Mouse (Mus musculus) limb, embryonic 15.5 days (tissue): ENCODE measurements around the gene Usp5. TPM values are rescaled to one million over a fixed set of nuclear protein-coding genes. Genes with fewer than 3 reads are reported as not detected.
"Not testable (repeated sequence)": the region's sequence is repeated elsewhere in the genome, so short reads cannot be mapped to it uniquely, and the experiment has no call there.

Experiments used
- ATAC-seq: fragments of 200-750 bp; cut with Nextera tagmentation; 2 replicates; pipeline ENCODE4 v1.8.0; 2017; ENCODE audit warnings: low read depth, moderate TSS enrichment; ENCODE audit not compliant: insufficient number of reproducible peaks, low FRiP score, low TSS enrichment
- H3K27ac ChIP-seq: fragments of 300-500 bp; sonication (generic); 2 replicates; pipeline ENCODE4 v1.5.1; 2015; ENCODE audit warnings: moderate library complexity, mild to moderate bottlenecking, inconsistent platforms
- H3K27me3 ChIP-seq: fragments of 300-500 bp; sonication (generic); 2 replicates; pipeline ENCODE4 v1.6.1; 2015; ENCODE audit warnings: inconsistent platforms
- H3K36me3 ChIP-seq: fragments of 300-500 bp; sonication (generic); 2 replicates; pipeline ENCODE4 v1.6.1; 2015; ENCODE audit warnings: inconsistent platforms
- H3K4me1 ChIP-seq: fragments of 300-500 bp; sonication (generic); 2 replicates; pipeline ENCODE4 v1.6.1; 2015; ENCODE audit warnings: inconsistent platforms
- H3K4me2 ChIP-seq: fragments of 300-500 bp; sonication (generic); 2 replicates; pipeline ENCODE4 v1.6.1; 2015; ENCODE audit warnings: mild to moderate bottlenecking, inconsistent platforms
- H3K4me3 ChIP-seq: fragments of 300-500 bp; sonication (generic); 2 replicates; pipeline ENCODE4 v1.5.1; 2015; ENCODE audit warnings: mild to moderate bottlenecking, inconsistent platforms
- H3K9ac ChIP-seq: fragments of 300-500 bp; sonication (generic); 2 replicates; pipeline ENCODE4 v1.6.1; 2015; ENCODE audit warnings: inconsistent platforms
- H3K9me3 ChIP-seq: fragments of 300-500 bp; sonication (generic); 2 replicates; pipeline ENCODE4 v1.6.1; 2016; ENCODE audit warnings: inconsistent platforms
- WGBS: fragments of 180-500 bp; shearing (Covaris S2); methylation state at CpG from one replicate; pipeline ENCODE4 v1.1.7; 2015; 5-methylcytosine and 5-hydroxymethylcytosine counted together
- polyA plus RNA-seq: library from polyadenylated mRNA; unstranded; fragments of >200 nt; fragmentation: Nextera tagmentation; extraction: Ambion mirVana; gene quantifications from 2 replicates; pipeline ENCODE4 v1.2.1, GENCODE M21; 2015

Gene Usp5
- polyA plus RNA-seq, 1 experiment from 2014 or later, result 136 TPM

DNA sequence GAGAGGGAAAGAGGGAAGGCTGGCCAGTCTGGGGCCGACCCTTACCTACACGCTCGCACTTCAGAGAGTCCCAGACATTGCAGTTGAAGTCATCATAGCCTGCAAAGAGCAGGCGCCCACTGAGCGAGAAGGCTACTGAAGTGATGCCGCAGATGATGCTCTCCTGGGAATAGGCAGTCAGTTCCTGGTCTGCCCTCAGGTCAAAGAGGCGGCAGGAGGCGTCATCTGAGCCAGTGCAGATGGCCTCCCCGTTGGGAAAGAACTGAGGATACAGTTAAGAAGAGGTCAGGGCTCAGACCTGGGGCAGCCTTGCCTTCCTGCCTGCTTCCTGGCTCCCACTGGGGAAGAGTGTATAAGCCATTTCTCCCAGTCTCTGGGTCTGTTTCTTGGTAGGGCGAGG, 6.2 kb upstream of the Usp5 start:
- Histone ChIP-seq H3K9me3 (no peaks in the 10 kb centered on the region), H3K4me3 (no peak overlapping the region), H3K4me2 (no peak overlapping the region), H3K27me3 (no peaks in the 10 kb centered on the region), H3K4me1 (peaks cover 38% of the 10 kb centered on the region), H3K36me3 (peaks cover 26% of the 10 kb centered on the region), H3K9ac (no peak overlapping the region; the same call in 1 of the 2 replicates), H3K27ac (no peak overlapping the region)
- ATAC-seq, result no peak
- 38% methylated on average over 10 of the region's 10 CpGs for WGBS

DNA sequence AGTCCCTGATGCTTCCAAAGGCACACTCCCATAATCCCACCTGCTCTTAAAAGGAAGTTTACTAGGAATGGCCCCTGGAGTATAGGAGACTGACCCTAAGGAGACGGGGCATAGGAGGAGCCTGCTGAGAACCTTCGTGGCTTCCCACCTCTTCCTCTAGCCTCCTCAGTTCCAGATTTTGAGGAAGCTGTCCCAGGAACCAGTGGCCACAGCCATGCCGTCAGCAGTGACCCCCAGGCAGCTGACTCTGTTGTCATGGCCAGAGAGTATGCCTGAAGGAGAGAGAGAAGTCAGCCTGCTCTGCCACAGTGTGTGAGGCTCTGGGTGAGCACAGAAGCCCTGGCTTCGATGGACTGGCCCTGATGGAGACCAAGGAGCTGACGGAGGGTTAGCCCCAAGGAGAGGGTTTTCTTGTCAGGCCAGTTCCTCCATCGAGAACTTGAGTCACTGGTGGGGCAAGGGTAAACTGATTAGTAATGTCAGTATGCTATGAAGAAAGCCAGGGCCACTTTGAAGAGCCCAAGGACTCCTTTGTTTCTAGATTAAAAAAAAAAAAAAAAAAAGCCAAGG, 5.3 kb upstream of the Usp5 start:
- H3K36me3 ChIP-seq, result peaks cover 26% of the 10 kb centered on the region
- no peak for ATAC-seq
- H3K4me1 ChIP-seq, result peaks cover 33% of the 10 kb centered on the region
- H3K4me2 ChIP-seq, result no peak overlapping the region
- 75% methylated on average over 6 of the region's 6 CpGs for whole genome bisulfite sequencing
- no peak overlapping the region for H3K9ac ChIP-seq
- no peaks in the 10 kb centered on the region for H3K9me3 ChIP-seq
- no peak overlapping the region for H3K27ac ChIP-seq
- no peak overlapping the region for H3K4me3 ChIP-seq
- H3K27me3 ChIP-seq, result no peaks in the 10 kb centered on the region

DNA sequence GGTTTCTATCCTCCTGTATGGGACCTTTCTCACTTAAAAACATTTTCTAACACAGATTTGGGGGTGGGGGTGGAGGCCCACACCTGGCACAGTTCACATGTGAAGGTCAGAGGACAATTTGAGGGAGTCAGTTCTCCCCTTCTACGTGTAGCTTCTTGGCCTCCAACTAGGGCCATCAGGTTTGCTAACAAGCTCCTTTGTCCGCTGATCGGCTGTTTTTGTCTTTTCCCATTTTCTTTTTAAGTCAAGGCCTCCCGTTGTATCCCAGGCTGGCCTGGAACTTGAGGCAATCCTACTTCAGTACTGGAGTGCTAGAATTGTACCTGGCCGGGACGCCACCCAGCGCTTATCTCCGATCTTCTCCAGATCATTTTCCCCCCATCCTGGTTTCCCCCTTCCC, 2.4 kb upstream of the Usp5 start:
- no peak for ATAC-seq
- no peaks in the 10 kb centered on the region for H3K27me3 ChIP-seq
- H3K27ac ChIP-seq, result no peak overlapping the region
- no peaks in the 10 kb centered on the region for H3K9me3 ChIP-seq
- peak overlapping the region; percentile 74; the same call in 1 of the 2 replicates for H3K4me3 ChIP-seq
- peaks cover 31% of the 10 kb centered on the region for H3K36me3 ChIP-seq
- WGBS, result 91% methylated on average over 8 of the region's 8 CpGs
- H3K4me2 ChIP-seq, result no peak overlapping the region
- peaks cover 42% of the 10 kb centered on the region for H3K4me1 ChIP-seq
- no peak overlapping the region for H3K9ac ChIP-seq

DNA sequence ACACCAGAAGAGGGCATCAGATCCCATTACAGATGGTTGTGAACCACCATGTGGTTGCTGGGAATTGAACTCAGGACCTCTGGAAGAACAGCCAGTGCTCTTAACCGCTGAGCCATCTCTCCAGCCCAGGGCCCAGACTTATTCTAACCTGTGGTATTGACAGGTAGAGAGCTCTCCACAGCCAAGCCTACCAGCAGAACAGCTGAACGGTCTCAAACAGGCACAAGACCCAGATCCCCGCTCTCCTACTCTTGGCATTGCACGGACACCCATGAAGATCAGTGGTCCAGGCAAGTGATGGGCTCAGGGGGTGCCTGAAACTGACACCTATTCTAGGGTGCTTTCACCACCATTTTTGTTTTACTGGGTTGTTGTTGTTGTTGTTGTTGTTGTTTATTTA, 1.9 kb upstream of the Usp5 start:
- not testable (repeated sequence) for H3K9ac ChIP-seq, ATAC-seq, H3K27ac ChIP-seq, H3K9me3 ChIP-seq, H3K27me3 ChIP-seq
- Histone ChIP-seq H3K36me3 (peaks cover 33% of the 10 kb centered on the region), H3K4me2 (peak overlapping the region; percentile 87), H3K4me3 (peak overlapping the region; percentile 74), H3K4me1 (peaks cover 38% of the 10 kb centered on the region)
- WGBS, result 93% methylated on average over 4 of the region's 4 CpGs

DNA sequence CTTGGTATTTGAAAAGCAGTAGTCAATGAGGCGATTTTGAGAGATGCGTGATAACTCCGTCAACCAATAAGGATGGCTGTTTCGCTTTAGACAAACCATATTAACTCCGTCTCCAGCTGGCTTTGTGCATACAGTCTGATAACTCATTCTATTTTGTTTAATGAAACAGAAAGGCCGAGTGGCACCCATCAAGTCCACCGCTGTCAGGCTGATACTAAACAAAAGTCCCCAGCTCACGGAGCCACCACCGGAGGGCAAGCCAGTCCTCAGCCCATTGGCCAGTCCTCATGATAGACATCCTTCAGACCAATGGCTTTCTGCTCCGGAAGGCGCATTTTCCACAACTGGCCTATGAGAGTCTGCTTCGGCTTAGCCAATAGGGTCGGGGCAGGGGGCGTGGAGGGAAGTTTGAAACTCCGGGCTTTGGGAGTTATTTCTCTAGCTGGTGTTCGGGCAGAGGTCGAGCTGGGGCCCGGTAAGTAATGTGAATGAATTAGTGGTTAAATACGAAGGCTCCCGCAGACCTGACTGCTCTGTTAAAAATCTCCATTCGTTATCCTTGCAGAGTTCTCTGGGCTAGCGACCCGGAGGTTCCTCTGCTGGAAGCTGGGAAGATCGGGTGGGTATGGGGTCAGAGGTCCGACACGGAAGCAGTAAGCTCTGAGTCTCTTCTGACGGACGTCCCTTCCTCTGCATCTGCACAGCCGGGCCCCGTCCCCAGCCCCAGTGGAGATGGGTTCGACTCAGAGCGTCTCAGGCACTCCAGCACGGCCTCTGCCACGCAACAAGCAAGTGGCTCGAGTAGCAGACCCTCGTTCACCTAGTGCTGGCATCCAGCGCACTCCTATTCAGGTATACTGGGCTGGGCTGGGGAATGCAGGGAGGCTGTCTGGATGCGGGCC, 766 bp upstream of the Usp5 start:
- H3K4me3 ChIP-seq, result peak overlapping the region; percentile 74
- peak; percentile 80 for ATAC-seq
- H3K27me3 ChIP-seq, result no peaks in the 10 kb centered on the region
- peaks cover 44% of the 10 kb centered on the region for H3K36me3 ChIP-seq
- peaks cover 30% of the 10 kb centered on the region for H3K4me1 ChIP-seq
- H3K9me3 ChIP-seq, result no peaks in the 10 kb centered on the region
- H3K4me2 ChIP-seq, result peak overlapping the region; percentile 87
- H3K9ac ChIP-seq, result peak overlapping the region; percentile 55
- H3K27ac ChIP-seq, result peak overlapping the region; percentile 93
- WGBS, result under 1% methylated on average over 38 of the region's 38 CpGs

DNA sequence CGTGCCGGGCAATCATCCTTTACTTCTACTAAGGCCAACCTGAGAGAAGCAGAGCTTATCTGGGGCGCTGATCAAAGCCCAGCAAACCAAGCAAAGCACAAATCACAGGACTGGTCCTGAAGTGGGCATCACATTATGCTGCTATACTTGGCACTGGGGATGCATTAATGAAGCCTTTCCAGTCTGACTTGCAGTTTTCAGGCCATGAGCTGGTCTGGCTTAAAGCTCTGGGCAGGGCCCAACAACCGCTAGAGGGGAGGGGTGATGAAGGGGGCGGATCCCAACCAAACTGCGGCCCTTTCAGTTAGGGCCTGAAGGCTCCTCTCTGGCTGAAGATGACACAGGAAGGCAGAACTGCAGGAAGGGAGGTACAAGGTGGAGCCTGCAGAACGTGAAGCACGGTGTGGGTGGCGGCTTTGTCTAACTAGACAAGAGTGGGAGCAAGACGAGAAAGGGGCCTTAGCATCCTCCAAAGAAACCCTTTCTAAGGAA, 1.1 kb downstream of the Usp5 start:
- Histone ChIP-seq H3K27me3 (no peaks in the 10 kb centered on the region), H3K4me3 (peak overlapping the region; percentile 74), H3K4me1 (peaks cover 30% of the 10 kb centered on the region), H3K27ac (peak overlapping the region; percentile 82), H3K9ac (peak overlapping the region; percentile 44), H3K9me3 (no peaks in the 10 kb centered on the region), H3K36me3 (peaks cover 50% of the 10 kb centered on the region), H3K4me2 (peak overlapping the region; percentile 84)
- 20% methylated on average over 10 of the region's 10 CpGs for WGBS
- ATAC-seq, result no peak

DNA sequence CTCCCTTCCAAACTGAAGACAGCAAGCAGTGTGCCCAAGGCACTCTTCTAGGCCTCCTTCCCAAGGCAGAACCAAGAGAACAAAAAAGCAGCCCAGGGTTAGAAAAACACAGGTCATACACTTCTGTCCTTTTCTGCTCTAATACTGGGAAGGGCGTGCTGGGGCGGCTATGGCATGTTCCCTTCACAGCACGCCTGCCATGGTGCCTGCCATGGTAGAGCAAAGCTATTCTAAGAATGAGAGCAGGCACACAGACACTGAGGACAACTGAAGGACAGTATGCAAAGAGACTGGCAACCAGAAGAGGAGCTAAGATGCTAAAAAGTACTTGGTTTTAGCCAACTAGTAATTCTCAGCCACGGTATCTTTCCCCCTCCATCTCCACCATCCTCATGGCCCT, 7.2 kb downstream of the Usp5 start:
- Histone ChIP-seq H3K36me3 (peaks cover 93% of the 10 kb centered on the region), H3K4me1 (no peaks in the 10 kb centered on the region), H3K9me3 (no peaks in the 10 kb centered on the region), H3K9ac (no peak overlapping the region), H3K4me2 (no peak overlapping the region), H3K27me3 (no peaks in the 10 kb centered on the region), H3K4me3 (no peak overlapping the region), H3K27ac (no peak overlapping the region)
- ATAC-seq, result no peak
- WGBS, result 96% methylated on average over 4 of the region's 4 CpGs

DNA sequence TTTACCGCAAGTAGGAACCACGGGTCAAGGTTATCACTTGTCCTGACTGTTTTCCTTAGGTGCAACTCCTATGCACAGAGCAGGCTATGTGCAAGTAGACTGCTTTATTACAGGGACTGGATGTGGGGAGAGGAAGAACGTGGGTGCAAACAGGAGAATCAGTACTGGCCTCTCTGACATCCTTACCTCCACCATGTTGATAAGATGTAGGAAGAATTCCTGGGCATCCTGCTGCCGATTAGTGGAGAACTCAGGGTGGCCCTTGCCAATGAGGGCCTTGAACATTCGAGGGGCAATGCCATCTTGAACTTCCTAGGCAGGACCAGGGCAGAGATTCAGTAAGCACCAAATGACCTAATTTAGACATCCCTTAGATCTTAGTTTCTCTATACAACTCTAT, 8.4 kb downstream of the Usp5 start:
- Histone ChIP-seq H3K4me1 (no peaks in the 10 kb centered on the region), H3K9ac (no peak overlapping the region), H3K9me3 (no peaks in the 10 kb centered on the region), H3K27me3 (no peaks in the 10 kb centered on the region), H3K4me2 (no peak overlapping the region), H3K36me3 (peaks cover 100% of the 10 kb centered on the region), H3K4me3 (no peak overlapping the region), H3K27ac (no peak overlapping the region)
- WGBS, result 90% methylated on average over 5 of the region's 5 CpGs
- no peak for ATAC-seq

DNA sequence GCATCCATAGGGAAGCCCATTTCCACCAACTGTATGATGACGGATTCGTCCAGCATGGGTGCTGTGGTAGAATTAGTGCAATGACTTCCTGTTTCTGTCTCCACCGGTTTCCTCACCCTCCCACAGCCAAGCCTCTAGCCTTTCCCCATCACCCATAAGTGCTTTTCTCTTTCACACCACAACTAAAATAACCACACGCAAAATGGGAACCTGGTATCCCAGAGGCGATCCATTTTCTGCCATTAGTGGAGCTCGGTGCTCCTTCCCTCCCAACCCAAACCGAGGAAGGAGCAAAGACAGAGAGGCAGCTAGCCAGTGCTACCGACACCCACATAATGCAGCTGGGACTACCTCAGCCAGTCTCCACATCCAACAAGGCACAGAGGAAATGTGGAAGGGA, 11.3 kb downstream of the Usp5 start:
- Histone ChIP-seq H3K27ac (no peak overlapping the region), H3K27me3 (no peaks in the 10 kb centered on the region), H3K9me3 (no peaks in the 10 kb centered on the region), H3K4me2 (no peak overlapping the region), H3K4me3 (no peak overlapping the region), H3K36me3 (peaks cover 79% of the 10 kb centered on the region), H3K9ac (no peak overlapping the region), H3K4me1 (peaks cover 14% of the 10 kb centered on the region)
- 89% methylated on average over 8 of the region's 8 CpGs for WGBS
- ATAC-seq, result no peak

DNA sequence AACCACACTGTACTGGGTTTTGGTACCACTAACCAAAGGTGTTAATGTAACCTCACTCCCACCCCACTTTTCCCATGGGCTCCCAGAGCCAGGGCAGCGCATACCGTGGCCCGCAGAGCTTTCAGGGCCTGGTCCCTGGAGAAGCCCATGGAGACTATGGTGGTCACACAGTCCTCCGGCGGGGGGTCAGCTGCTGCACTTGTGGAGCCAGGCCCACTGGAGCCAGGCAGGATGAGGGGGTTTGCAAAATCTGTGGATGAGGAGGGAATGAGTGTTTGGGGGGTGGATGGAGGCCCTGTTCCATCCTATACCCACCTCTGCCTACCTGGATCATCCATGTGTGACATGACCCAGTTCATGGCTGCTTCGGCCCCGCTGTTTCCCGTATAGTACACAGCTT, 11.7 kb downstream of the Usp5 start:
- H3K36me3 ChIP-seq, result peaks cover 77% of the 10 kb centered on the region
- no peaks in the 10 kb centered on the region for H3K9me3 ChIP-seq
- H3K4me3 ChIP-seq, result no peak overlapping the region
- H3K27ac ChIP-seq, result no peak overlapping the region
- 94% methylated on average over 8 of the region's 8 CpGs for WGBS
- H3K27me3 ChIP-seq, result no peaks in the 10 kb centered on the region
- H3K4me2 ChIP-seq, result no peak overlapping the region
- H3K9ac ChIP-seq, result no peak overlapping the region
- ATAC-seq, result no peak
- peaks cover 18% of the 10 kb centered on the region for H3K4me1 ChIP-seq

DNA sequence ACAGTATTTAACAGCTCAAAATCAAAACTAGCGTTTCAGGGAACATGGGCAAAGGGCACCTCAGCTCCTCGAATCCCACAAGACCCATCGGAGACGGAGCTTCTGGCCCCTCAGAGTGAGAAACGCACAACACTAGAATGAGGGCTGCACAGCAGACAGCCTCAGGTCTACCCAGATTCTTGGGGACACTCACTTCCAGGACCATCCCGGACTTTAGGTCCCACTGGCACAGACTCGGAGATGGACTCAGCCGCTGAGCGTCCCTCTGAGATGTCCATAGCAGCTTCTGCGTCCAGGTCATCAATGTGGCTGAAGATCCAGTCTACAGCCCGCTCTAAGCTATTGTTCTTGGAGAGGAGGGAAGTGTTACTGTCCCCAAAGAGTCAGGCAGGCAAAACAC, 12.2 kb downstream of the Usp5 start:
- H3K9me3 ChIP-seq, result no peaks in the 10 kb centered on the region
- no peaks in the 10 kb centered on the region for H3K27me3 ChIP-seq
- H3K4me2 ChIP-seq, result no peak overlapping the region
- no peak for ATAC-seq
- 95% methylated on average over 11 of the region's 11 CpGs for WGBS
- peaks cover 77% of the 10 kb centered on the region for H3K36me3 ChIP-seq
- H3K9ac ChIP-seq, result no peak overlapping the region
- no peak overlapping the region for H3K27ac ChIP-seq
- peaks cover 23% of the 10 kb centered on the region for H3K4me1 ChIP-seq
- H3K4me3 ChIP-seq, result no peak overlapping the region

DNA sequence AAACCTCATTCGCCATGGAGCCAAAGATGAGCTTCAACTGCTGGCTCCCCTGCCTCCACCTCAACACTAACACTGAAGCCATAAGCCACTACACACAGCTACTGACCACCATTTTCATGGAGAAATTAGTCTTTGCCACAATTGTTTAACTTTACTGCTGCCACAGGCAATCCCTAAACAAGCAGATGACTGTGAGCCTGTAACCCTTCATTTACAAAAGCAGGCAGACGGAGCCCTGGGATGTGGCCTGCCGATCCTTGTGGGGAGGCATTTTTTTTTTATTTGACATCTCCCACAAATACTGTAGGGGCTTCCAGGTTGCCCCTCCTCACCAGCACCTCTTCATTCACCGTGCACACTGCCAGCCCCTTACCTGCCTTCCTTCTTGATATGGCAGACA, 12.7 kb downstream of the Usp5 start:
- 85% methylated on average over 4 of the region's 4 CpGs for WGBS

More for the DNA sequence above, 12.7 kb downstream of the Usp5 start:
- H3K36me3 ChIP-seq, result peaks cover 77% of the 10 kb centered on the region
- no peak overlapping the region for H3K4me2 ChIP-seq
- no peak overlapping the region for H3K27ac ChIP-seq
- no peak for ATAC-seq
- H3K4me3 ChIP-seq, result no peak overlapping the region
- peaks cover 28% of the 10 kb centered on the region for H3K4me1 ChIP-seq
- no peaks in the 10 kb centered on the region for H3K27me3 ChIP-seq
- H3K9ac ChIP-seq, result no peak overlapping the region
- no peaks in the 10 kb centered on the region for H3K9me3 ChIP-seq
